In the genomic region with DNA sequence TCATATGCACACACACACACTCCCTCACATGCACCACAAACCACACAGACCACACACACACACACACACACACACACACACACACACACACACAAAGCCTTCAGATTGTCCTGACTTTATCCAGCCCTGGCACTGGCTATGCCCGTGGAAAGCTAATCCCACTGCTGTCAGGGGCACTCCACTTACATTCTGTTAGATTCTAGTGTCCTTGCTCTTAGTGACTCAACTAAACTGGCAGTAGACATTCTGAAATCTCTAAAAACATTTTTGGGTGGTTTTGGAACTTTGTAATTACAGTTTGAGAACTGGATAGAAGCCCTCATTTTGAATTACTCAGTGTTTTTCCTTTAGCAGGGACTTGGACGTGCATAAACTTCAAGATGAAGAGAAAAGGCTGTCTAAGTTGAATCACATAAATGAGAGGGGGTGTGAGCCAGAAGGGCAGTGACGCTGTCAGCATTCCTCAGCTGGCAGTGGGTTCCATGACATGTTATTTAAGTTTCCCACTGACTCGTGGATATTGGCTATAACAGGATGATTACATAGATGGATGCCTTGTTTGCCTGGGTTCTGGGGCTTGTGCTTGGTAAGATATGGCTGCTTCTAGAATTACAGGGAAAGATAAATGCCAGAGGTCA, we compare ENCODE assay signal across 16 mouse cellular contexts.
DNase-seq lines count a peak whose midpoint lies in the region; ATAC-seq lines count a peak whose summit lies in the region.
"Had no signal": no experiment of that assay in that cellular context is flagged by ENCODE, and none has a peak within 500 bp of the region (broad histone marks: within the 10 kb centered on the region; RNA-seq: fewer than 3 reads in every experiment).

No protein-coding gene starts in this region.

- H3K9ac ChIP-seq in heart, embryonic 11.5 days (ENCODE audit: low read depth, low read length), result no peak overlapping the region
- H3K9ac ChIP-seq in midbrain, embryonic 11.5 days (ENCODE audit: low read length), result no peak overlapping the region
- no peak overlapping the region for H3K9ac ChIP-seq in midbrain, embryonic 16.5 days (ENCODE audit: low read depth, low read length)
- H3K9ac ChIP-seq: hindbrain, embryonic 13.5 days; limb, embryonic 12.5 days; liver, postnatal 0 days; midbrain, embryonic 13.5 days had no signal

- H3K4me1 ChIP-seq in heart, embryonic 11.5 days (ENCODE audit: control insufficient read depth, insufficient read depth, low read length), result no peaks in the 10 kb centered on the region; the same call in 1 of the 2 replicates
- H3K4me1 ChIP-seq in midbrain, embryonic 11.5 days (ENCODE audit: control insufficient read depth, insufficient read depth, low read length), result no peaks in the 10 kb centered on the region
- no peaks in the 10 kb centered on the region for H3K4me1 ChIP-seq in midbrain, embryonic 16.5 days (ENCODE audit: control insufficient read depth, insufficient read depth, low read length)
- H3K4me1 ChIP-seq: hindbrain, embryonic 13.5 days; limb, embryonic 12.5 days; midbrain, embryonic 13.5 days had no signal

- DNase-seq in adrenal gland, adult (ENCODE audit: inconsistent age in 2 of 2, low spot score in 1 of 2), result peak; percentile 58 to 78
- no peak for DNase-seq in adrenal gland, adult 8-10 months
- peak; percentile 54 to 57 for DNase-seq in heart, adult 9 months (ENCODE audit: low spot score in 2 of 2)
- peak; percentile 26 for DNase-seq in midbrain, embryonic 11.5 days (ENCODE audit: low spot score, missing footprints)
- no peak for DNase-seq in gastrocnemius, postnatal 25 days
- DNase-seq: cerebellum, adult 9-11 months; layer of hippocampus, postnatal 36 days; liver, postnatal 0 days; right cerebral cortex, postnatal 4 days had no signal

- 48% methylated on average over 4 of the region's 4 CpGs for WGBS in heart, embryonic 11.5 days (ENCODE audit: insufficient replicate concordance)
- WGBS in midbrain, embryonic 11.5 days, result 73% methylated on average over 4 of the region's 4 CpGs
- 74% methylated on average over 4 of the region's 4 CpGs for WGBS in midbrain, embryonic 16.5 days

- no peak overlapping the region for H3K4me2 ChIP-seq in heart, embryonic 11.5 days
- no peak overlapping the region for H3K4me2 ChIP-seq in midbrain, embryonic 11.5 days
- no peak overlapping the region for H3K4me2 ChIP-seq in midbrain, embryonic 16.5 days (ENCODE audit: low read length)
- H3K4me2 ChIP-seq: hindbrain, embryonic 13.5 days; limb, embryonic 12.5 days; midbrain, embryonic 13.5 days had no signal

- ATAC-seq in heart, embryonic 11.5 days (replicated peaks; ENCODE audit: insufficient number of reproducible peaks, low FRiP score, low TSS enrichment), result no peak
- ATAC-seq in midbrain, embryonic 11.5 days (ENCODE audit: low FRiP score), result no peak
- no peak for ATAC-seq in midbrain, embryonic 16.5 days
- no peak for ATAC-seq in inflammation-experienced regulatory T-cells, adult 6 months
- ATAC-seq: forebrain, embryonic 14.5 days; liver, postnatal 0 days; midbrain, embryonic 13.5 days had no signal

- H3K36me3 ChIP-seq in heart, embryonic 11.5 days (ENCODE audit: control insufficient read depth, insufficient read depth, low read length), result no peaks in the 10 kb centered on the region
- no peaks in the 10 kb centered on the region for H3K36me3 ChIP-seq in midbrain, embryonic 11.5 days (ENCODE audit: control insufficient read depth, insufficient read depth, low read length)
- H3K36me3 ChIP-seq in midbrain, embryonic 16.5 days (ENCODE audit: control insufficient read depth, insufficient read depth, low read length), result no peaks in the 10 kb centered on the region
- H3K36me3 ChIP-seq: hindbrain, embryonic 13.5 days; limb, embryonic 12.5 days; midbrain, embryonic 13.5 days had no signal

- no peak overlapping the region for H3K4me3 ChIP-seq in heart, embryonic 11.5 days (ENCODE audit: low read depth, low read length)
- H3K4me3 ChIP-seq in midbrain, embryonic 11.5 days (ENCODE audit: low read depth, low read length), result no peak overlapping the region
- no peak overlapping the region for H3K4me3 ChIP-seq in midbrain, embryonic 16.5 days (ENCODE audit: low read depth, low read length)
- H3K4me3 ChIP-seq: hindbrain, embryonic 13.5 days; limb, embryonic 12.5 days; midbrain, embryonic 13.5 days had no signal

- no peak overlapping the region for H3K27ac ChIP-seq in heart, embryonic 11.5 days (ENCODE audit: low read depth, low read length)
- H3K27ac ChIP-seq in midbrain, embryonic 11.5 days (ENCODE audit: low read depth, low read length), result no peak overlapping the region
- H3K27ac ChIP-seq in midbrain, embryonic 16.5 days (ENCODE audit: low read length), result no peak overlapping the region
- H3K27ac ChIP-seq: hindbrain, embryonic 13.5 days; limb, embryonic 12.5 days; midbrain, embryonic 13.5 days had no signal

- no peaks in the 10 kb centered on the region for H3K9me3 ChIP-seq in heart, embryonic 11.5 days (replicated peaks; ENCODE audit: control insufficient read depth, low read length)
- no peaks in the 10 kb centered on the region for H3K9me3 ChIP-seq in midbrain, embryonic 11.5 days (ENCODE audit: control insufficient read depth, low read length)
- no peaks in the 10 kb centered on the region for H3K9me3 ChIP-seq in midbrain, embryonic 16.5 days (replicated peaks; ENCODE audit: control insufficient read depth, low read length, poor library complexity, severe bottlenecking)
- H3K9me3 ChIP-seq: limb, embryonic 12.5 days; midbrain, embryonic 13.5 days had no signal

- no peaks in the 10 kb centered on the region for H3K27me3 ChIP-seq in heart, embryonic 11.5 days (ENCODE audit: control insufficient read depth, insufficient read depth, low read length)
- no peaks in the 10 kb centered on the region for H3K27me3 ChIP-seq in midbrain, embryonic 11.5 days (ENCODE audit: control insufficient read depth, insufficient read depth, low read length)
- no peaks in the 10 kb centered on the region for H3K27me3 ChIP-seq in midbrain, embryonic 16.5 days (ENCODE audit: control insufficient read depth, insufficient read depth, low read depth, low read length)
- H3K27me3 ChIP-seq: hindbrain, embryonic 13.5 days; limb, embryonic 12.5 days; midbrain, embryonic 13.5 days had no signal

Comparison
In these comparisons a context has a peak if more than half of its experiments do, and no peak if none do; other contexts are left out.
1. DNase-seq: peak in adrenal gland, adult (2 of 2), heart, adult 9 months (2 of 2) and midbrain, embryonic 11.5 days (single experiment); none in adrenal gland, adult 8-10 months (single experiment) and gastrocnemius, postnatal 25 days (single experiment).